Mouse (Mus musculus) thymus, postnatal 25 days (tissue): ENCODE measurements around the gene Exoc3l4.
A peak's percentile ranks its signal among the peaks of the same experiment; 100 is the strongest.

ENCODE experiments used
- DNase-seq: peaks from one replicate; pipeline ENCODE4 v3.0.0; 2022

Gene Exoc3l4

GRCm38 (mm10) chr12:111416921-111417779 lies at the start of gene Exoc3l4:
Exoc3l4 (plus strand) TSS chr12:111417017.
- DNase-seq = no peak

GRCm38 (mm10) chr12:111367065-111367464 lies 49.8 kb upstream of the Exoc3l4 start:
- DNase-seq = no peak

- DNase-seq = no peak
These were observed 46.6 kb upstream of the Exoc3l4 start for GRCm38 (mm10) chr12:111370249-111370648.

- no peak for DNase-seq
These were observed 44.9 kb upstream of the Exoc3l4 start for GRCm38 (mm10) chr12:111371905-111372304.

- DNase-seq = no peak
These were observed 43.4 kb upstream of the Exoc3l4 start for GRCm38 (mm10) chr12:111373411-111373810.

- no peak for DNase-seq
These were observed 42.1 kb upstream of the Exoc3l4 start for GRCm38 (mm10) chr12:111374727-111375126.

GRCm38 (mm10) chr12:111375559-111375958 lies 41.3 kb upstream of the Exoc3l4 start:
- DNase-seq = no peak

- no peak for DNase-seq
These were observed 40.8 kb upstream of the Exoc3l4 start for GRCm38 (mm10) chr12:111376053-111376452.

- no peak for DNase-seq
These were observed 39.9 kb upstream of the Exoc3l4 start for GRCm38 (mm10) chr12:111376826-111377331.

GRCm38 (mm10) chr12:111377376-111377973 lies 39.3 kb upstream of the Exoc3l4 start, which contains the start of gene Cdc42bpb:
Cdc42bpb (minus strand) TSS chr12:111377718.
- peak; percentile 32 for DNase-seq

GRCm38 (mm10) chr12:111377986-111378490 lies 38.8 kb upstream of the Exoc3l4 start:
- no peak for DNase-seq

- DNase-seq = no peak
These were observed 38.0 kb upstream of the Exoc3l4 start for GRCm38 (mm10) chr12:111378812-111379211.

GRCm38 (mm10) chr12:111385883-111386641 lies 30.8 kb upstream of the Exoc3l4 start:
- DNase-seq = no peak

- DNase-seq = no peak
These were observed 30.1 kb upstream of the Exoc3l4 start for GRCm38 (mm10) chr12:111386642-111387120.

- DNase-seq = no peak
These were observed 29.7 kb upstream of the Exoc3l4 start for GRCm38 (mm10) chr12:111387146-111387545.

GRCm38 (mm10) chr12:111394008-111394407 lies 22.8 kb upstream of the Exoc3l4 start:
- no peak for DNase-seq

- no peak for DNase-seq
These were observed 19.8 kb upstream of the Exoc3l4 start for GRCm38 (mm10) chr12:111396997-111397396.

- DNase-seq = peak; percentile 51
These were observed 15.2 kb upstream of the Exoc3l4 start for GRCm38 (mm10) chr12:111401454-111402184.

- DNase-seq = no peak
These were observed 11.9 kb upstream of the Exoc3l4 start for GRCm38 (mm10) chr12:111404880-111405279.

GRCm38 (mm10) chr12:111406622-111407021 lies 10.2 kb upstream of the Exoc3l4 start, which contains the start of gene Lbhd2:
Lbhd2 (plus strand) TSS chr12:111406809.
- no peak for DNase-seq

GRCm38 (mm10) chr12:111409583-111409982 lies 7.2 kb upstream of the Exoc3l4 start:
- no peak for DNase-seq
